Mouse (Mus musculus) left cerebral cortex, adult 11 months (tissue): ENCODE measurements at regions not wholly inside any gene's neighbourhood (a gene's known extent, or its start where the extent isn't known, plus 50 kb on each side); places are given as distances from the start of the nearest gene placed in this dataset.

Experiments
- DNase-seq: peaks from one replicate; pipeline ENCODE4 v3.0.0; 2022; ENCODE audit warnings: low spot score

- DNase-seq: no peak
These were observed 1477.6 kb upstream of the Slc10a2 start for GRCm38 (mm10) chr8:6582732-6583131.

- DNase-seq: no peak
These were observed 1472.9 kb upstream of the Slc10a2 start for GRCm38 (mm10) chr8:6577868-6578634.

DNA sequence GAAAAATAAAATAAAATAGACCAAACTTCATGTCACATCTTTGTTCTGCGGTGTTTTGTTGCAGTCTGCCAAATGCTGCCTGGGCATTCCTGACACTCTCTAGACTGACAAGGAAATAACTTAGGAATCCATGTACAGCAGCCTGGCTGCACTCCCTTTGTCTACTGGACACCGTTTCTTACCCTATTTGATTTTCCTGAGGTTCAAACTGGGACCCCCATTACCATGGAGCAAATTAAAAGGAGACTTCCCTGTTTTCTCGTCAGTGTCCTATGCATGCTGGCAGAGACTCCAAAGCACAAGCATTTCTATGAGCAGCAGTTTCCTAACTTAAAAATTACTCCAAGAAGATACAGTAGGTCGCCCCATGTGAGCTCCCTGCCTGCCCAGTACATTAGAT, 1470.1 kb upstream of the Slc10a2 start:
- DNase-seq: no peak

DNA sequence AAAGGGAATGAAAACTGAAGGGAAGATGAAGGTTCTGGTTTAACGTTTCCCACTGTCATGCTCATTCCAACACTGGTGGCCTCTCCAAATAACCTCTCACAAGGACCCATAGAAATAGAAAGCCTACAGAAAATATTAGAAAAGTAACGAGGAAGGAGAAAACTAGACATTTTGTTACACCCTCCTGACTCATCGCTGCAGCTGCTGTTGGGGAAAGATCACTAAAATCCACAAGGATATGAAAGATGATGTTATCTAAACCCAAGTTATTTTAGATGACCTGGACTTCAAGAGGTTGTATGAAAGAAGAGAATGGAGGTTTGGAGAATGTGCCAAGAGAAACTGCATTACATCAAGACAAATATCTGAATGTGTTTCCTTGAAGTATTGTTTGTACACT, 1468.3 kb upstream of the Slc10a2 start:
- DNase-seq: no peak

GRCm38 (mm10) chr8:6572066-6572665, 1467.0 kb upstream of the Slc10a2 start:
- peak; percentile 60 for DNase-seq

DNA sequence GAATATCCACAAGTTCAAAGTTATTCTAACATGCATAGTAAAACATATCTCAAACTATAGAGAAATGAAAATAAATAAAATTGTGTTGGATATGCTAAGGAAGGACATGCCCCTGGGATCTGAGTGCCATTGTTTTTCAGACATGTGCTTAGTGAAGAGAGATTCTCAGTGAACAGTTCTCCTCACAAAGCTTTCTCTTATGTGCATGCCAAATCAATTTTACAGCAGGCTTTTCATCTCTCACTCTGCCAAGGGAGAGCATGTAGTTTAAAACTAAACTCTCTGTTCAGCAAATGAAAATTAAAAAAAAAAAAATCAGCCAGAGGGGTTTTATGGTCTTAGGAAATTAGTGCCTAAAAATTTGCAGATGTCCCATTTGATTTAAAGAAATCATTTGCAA, 1445.8 kb upstream of the Slc10a2 start:
- DNase-seq: no peak

GRCm38 (mm10) chr8:6527171-6527570, 1422.0 kb upstream of the Slc10a2 start:
- DNase-seq: no peak

DNA sequence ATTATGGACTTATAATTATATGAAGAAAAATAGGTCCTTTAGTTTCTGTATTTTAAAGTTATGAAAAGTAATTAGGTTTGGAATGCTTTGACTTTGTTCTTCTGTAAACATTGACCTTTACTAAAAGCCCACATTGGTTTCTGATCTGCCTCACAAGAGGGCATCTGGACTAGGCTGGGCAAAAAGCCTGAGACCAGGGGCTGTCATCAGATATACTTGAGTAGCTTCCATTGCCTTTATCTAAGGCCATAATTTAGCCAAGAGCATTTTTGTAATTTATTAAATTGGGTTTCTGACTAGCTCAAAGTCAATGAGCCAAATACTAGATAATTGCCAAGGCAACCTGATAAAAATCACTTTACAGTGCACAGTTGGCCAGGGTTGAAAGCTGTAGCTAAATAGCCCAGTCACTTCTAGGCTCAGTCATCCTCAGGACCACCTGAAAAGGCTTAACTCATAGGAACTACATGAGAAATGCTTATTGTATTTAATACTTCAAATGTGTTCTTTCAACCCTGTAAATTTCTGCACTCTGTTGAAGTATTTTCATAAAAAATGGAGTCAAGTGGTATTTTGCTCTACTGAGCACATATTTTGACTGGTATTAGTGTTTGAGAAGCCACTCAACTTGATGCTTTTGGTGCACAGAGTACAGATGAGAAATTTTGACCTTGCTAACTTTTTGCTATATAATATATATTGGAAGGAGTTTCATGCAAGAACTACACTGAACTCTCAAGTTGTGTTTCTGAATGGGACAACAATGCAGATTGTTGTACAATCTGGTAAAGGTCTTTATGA, 1410.9 kb upstream of the Slc10a2 start:
- DNase-seq: no peak

- peak; percentile 18 for DNase-seq
These were observed 1387.3 kb upstream of the Slc10a2 start for GRCm38 (mm10) chr8:6492453-6492852.

DNA sequence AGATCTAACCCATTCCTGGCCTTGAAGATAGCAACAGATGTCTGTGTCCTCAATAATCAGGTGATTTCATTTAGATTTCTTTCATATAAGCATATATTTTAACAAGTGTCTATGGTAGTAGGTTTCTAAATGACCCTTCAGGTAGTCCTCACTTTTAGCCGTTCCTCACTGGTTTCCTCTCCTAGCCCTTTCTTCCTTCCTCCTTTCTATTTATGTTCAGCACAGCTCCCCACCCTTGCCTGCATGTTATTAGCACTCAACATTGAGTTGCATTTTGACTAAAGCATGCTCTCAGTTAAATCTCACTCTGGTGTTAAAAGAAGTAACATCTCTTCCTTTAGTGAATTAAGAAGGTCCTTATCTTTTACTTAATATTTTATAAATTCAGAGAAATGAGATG, 1376.8 kb upstream of the Slc10a2 start:
- DNase-seq: no peak

DNA sequence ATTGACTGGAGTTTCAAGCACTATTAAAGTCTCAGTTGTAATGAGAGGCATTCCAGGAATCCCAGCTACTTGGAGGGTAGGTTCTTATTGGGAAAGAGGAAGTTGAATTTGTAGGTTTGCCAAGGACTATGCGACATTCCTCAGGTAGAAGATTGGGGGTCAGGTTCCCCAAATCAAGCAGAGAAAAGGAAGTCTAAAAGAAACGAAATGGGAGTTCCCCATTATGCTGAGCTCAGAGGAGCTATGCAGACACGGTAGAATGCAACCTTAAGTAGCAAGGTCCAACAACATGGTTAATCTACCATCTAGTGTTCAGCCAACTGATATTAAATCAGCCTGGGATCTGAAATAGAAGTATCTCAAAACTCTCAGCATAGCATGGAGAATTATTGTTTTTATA, 1365.9 kb upstream of the Slc10a2 start:
- no peak for DNase-seq

GRCm38 (mm10) chr8:6456553-6457180, 1351.5 kb upstream of the Slc10a2 start:
- DNase-seq: no peak

GRCm38 (mm10) chr8:6448301-6448700, 1343.2 kb upstream of the Slc10a2 start:
- DNase-seq: no peak

GRCm38 (mm10) chr8:6439069-6439468, 1333.9 kb upstream of the Slc10a2 start:
- DNase-seq: no peak
